Mouse (Mus musculus): ENCODE results near the gene Cgnl1. TPM values are rescaled to one million over a fixed set of nuclear protein-coding genes. Genes with fewer than 3 reads are reported as not detected.

The Cgnl1 gene
- polyA plus RNA-seq, 1 experiment from 2014 or later, result 5.7 TPM

GRCm38 (mm10) chr9:71699087-71699486 lies 72.3 kb downstream of the Cgnl1 start:
- Histone ChIP-seq H3K27ac (no peak overlapping the region), H3K27me3 (ENCODE audit: insufficient read depth, poor library complexity, severe bottlenecking) (no peaks in the 10 kb centered on the region), H3K9me3 (no peaks in the 10 kb centered on the region), H3K4me3 (no peak overlapping the region), H3K4me1 (replicated peaks) (peaks cover 4% of the 10 kb centered on the region; the same call in 1 of the 2 replicates), H3K36me3 (no peaks in the 10 kb centered on the region)
- WGBS, result 90% methylated on average over 5 of the region's 5 CpGs
- no peak for DNase-seq (ENCODE audit: low spot score)

- WGBS, result 85% methylated on average over 3 of the region's 3 CpGs
- Histone ChIP-seq H3K9me3 (no peaks in the 10 kb centered on the region), H3K27ac (no peak overlapping the region), H3K4me1 (replicated peaks) (peaks cover 4% of the 10 kb centered on the region; the same call in 1 of the 2 replicates), H3K27me3 (ENCODE audit: insufficient read depth, poor library complexity, severe bottlenecking) (no peaks in the 10 kb centered on the region), H3K36me3 (no peaks in the 10 kb centered on the region), H3K4me3 (no peak overlapping the region)
- DNase-seq (ENCODE audit: low spot score), result no peak
Measured at GRCm38 (mm10) chr9:71698116-71698515, 73.3 kb downstream of the Cgnl1 start.

- H3K27me3 ChIP-seq (ENCODE audit: insufficient read depth, poor library complexity, severe bottlenecking), result no peaks in the 10 kb centered on the region
- H3K4me3 ChIP-seq, result no peak overlapping the region
- H3K9me3 ChIP-seq, result no peaks in the 10 kb centered on the region
- H3K27ac ChIP-seq, result no peak overlapping the region
- WGBS, result 88% methylated on average over 2 of the region's 2 CpGs
- peaks cover 4% of the 10 kb centered on the region; the same call in 1 of the 2 replicates for H3K4me1 ChIP-seq (replicated peaks)
- DNase-seq (ENCODE audit: low spot score), result no peak
- no peaks in the 10 kb centered on the region for H3K36me3 ChIP-seq
Measured at GRCm38 (mm10) chr9:71697189-71697588, 74.2 kb downstream of the Cgnl1 start.

- H3K27me3 ChIP-seq (ENCODE audit: insufficient read depth, poor library complexity, severe bottlenecking), result no peaks in the 10 kb centered on the region
- 79% methylated on average over 6 of the region's 6 CpGs for WGBS
- DNase-seq (ENCODE audit: low spot score), result no peak
- peaks cover 4% of the 10 kb centered on the region; the same call in 1 of the 2 replicates for H3K4me1 ChIP-seq (replicated peaks)
- no peak overlapping the region for H3K27ac ChIP-seq
- H3K9me3 ChIP-seq, result no peaks in the 10 kb centered on the region
- no peaks in the 10 kb centered on the region for H3K36me3 ChIP-seq
- no peak overlapping the region for H3K4me3 ChIP-seq
Measured at GRCm38 (mm10) chr9:71696762-71697161, 74.6 kb downstream of the Cgnl1 start.

- DNase-seq (ENCODE audit: low spot score), result no peak
- no peak overlapping the region for H3K27ac ChIP-seq
- 89% methylated on average over 3 of the region's 3 CpGs for WGBS
Measured at GRCm38 (mm10) chr9:71695133-71695532, 76.3 kb downstream of the Cgnl1 start.

GRCm38 (mm10) chr9:71694223-71694622 lies 77.2 kb downstream of the Cgnl1 start:
- 47% methylated on average over 4 of the region's 4 CpGs for WGBS
- DNase-seq (ENCODE audit: low spot score), result no peak
- Histone ChIP-seq H3K9me3 (no peaks in the 10 kb centered on the region), H3K4me3 (no peak overlapping the region), H3K27me3 (ENCODE audit: insufficient read depth, poor library complexity, severe bottlenecking) (no peaks in the 10 kb centered on the region), H3K36me3 (no peaks in the 10 kb centered on the region), H3K4me1 (replicated peaks) (peaks cover 4% of the 10 kb centered on the region; the same call in 1 of the 2 replicates), H3K27ac (no peak overlapping the region)

More at GRCm38 (mm10) chr9:71695133-71695532, 76.3 kb downstream of the Cgnl1 start:
- Histone ChIP-seq H3K27me3 (ENCODE audit: insufficient read depth, poor library complexity, severe bottlenecking) (no peaks in the 10 kb centered on the region), H3K4me3 (no peak overlapping the region), H3K9me3 (no peaks in the 10 kb centered on the region), H3K4me1 (replicated peaks) (peaks cover 4% of the 10 kb centered on the region; the same call in 1 of the 2 replicates), H3K36me3 (no peaks in the 10 kb centered on the region)

GRCm38 (mm10) chr9:71693771-71694170 lies 77.6 kb downstream of the Cgnl1 start:
- DNase-seq (ENCODE audit: low spot score), result no peak
- no peak overlapping the region for H3K27ac ChIP-seq
- no peaks in the 10 kb centered on the region for H3K27me3 ChIP-seq (ENCODE audit: insufficient read depth, poor library complexity, severe bottlenecking)
- H3K9me3 ChIP-seq, result no peaks in the 10 kb centered on the region
- peaks cover 4% of the 10 kb centered on the region; the same call in 1 of the 2 replicates for H3K4me1 ChIP-seq (replicated peaks)
- 70% methylated on average over 4 of the region's 4 CpGs for WGBS
- no peak overlapping the region for H3K4me3 ChIP-seq
- no peaks in the 10 kb centered on the region for H3K36me3 ChIP-seq

- WGBS, result 90% methylated on average over 7 of the region's 7 CpGs
- Histone ChIP-seq H3K27me3 (ENCODE audit: insufficient read depth, poor library complexity, severe bottlenecking) (no peaks in the 10 kb centered on the region), H3K27ac (no peak overlapping the region), H3K4me1 (replicated peaks) (peaks cover 4% of the 10 kb centered on the region; the same call in 1 of the 2 replicates), H3K4me3 (no peak overlapping the region), H3K9me3 (no peaks in the 10 kb centered on the region), H3K36me3 (no peaks in the 10 kb centered on the region)
- no peak for DNase-seq (ENCODE audit: low spot score)
Measured at GRCm38 (mm10) chr9:71692165-71692564, 79.2 kb downstream of the Cgnl1 start.

- WGBS, result 81% methylated on average over 2 of the region's 2 CpGs
- Histone ChIP-seq H3K9me3 (no peaks in the 10 kb centered on the region), H3K4me3 (no peak overlapping the region), H3K36me3 (no peaks in the 10 kb centered on the region), H3K27me3 (ENCODE audit: insufficient read depth, poor library complexity, severe bottlenecking) (no peaks in the 10 kb centered on the region), H3K4me1 (replicated peaks) (no peaks in the 10 kb centered on the region), H3K27ac (no peak overlapping the region)
- no peak for DNase-seq (ENCODE audit: low spot score)
Measured at GRCm38 (mm10) chr9:71689369-71690073, 81.9 kb downstream of the Cgnl1 start.

GRCm38 (mm10) chr9:71686463-71686862 lies 84.9 kb downstream of the Cgnl1 start:
- no peaks in the 10 kb centered on the region for H3K9me3 ChIP-seq
- no peak overlapping the region for H3K4me3 ChIP-seq
- no peaks in the 10 kb centered on the region for H3K4me1 ChIP-seq (replicated peaks)
- no peaks in the 10 kb centered on the region for H3K36me3 ChIP-seq
- H3K27me3 ChIP-seq (ENCODE audit: insufficient read depth, poor library complexity, severe bottlenecking), result no peaks in the 10 kb centered on the region
- WGBS, result 91% methylated on average over 8 of the region's 8 CpGs
- H3K27ac ChIP-seq, result no peak overlapping the region
- no peak for DNase-seq (ENCODE audit: low spot score)

GRCm38 (mm10) chr9:71684772-71685171 lies 86.6 kb downstream of the Cgnl1 start:
- Histone ChIP-seq H3K4me1 (replicated peaks) (no peaks in the 10 kb centered on the region), H3K4me3 (no peak overlapping the region), H3K27me3 (ENCODE audit: insufficient read depth, poor library complexity, severe bottlenecking) (no peaks in the 10 kb centered on the region), H3K36me3 (no peaks in the 10 kb centered on the region), H3K9me3 (no peaks in the 10 kb centered on the region), H3K27ac (no peak overlapping the region)
- DNase-seq (ENCODE audit: low spot score), result no peak
- 90% methylated on average over 3 of the region's 3 CpGs for WGBS

GRCm38 (mm10) chr9:71680381-71680780 lies 91.0 kb downstream of the Cgnl1 start:
- H3K9me3 ChIP-seq, result no peaks in the 10 kb centered on the region
- peaks cover 14% of the 10 kb centered on the region for H3K4me1 ChIP-seq (replicated peaks)
- H3K4me3 ChIP-seq, result no peak overlapping the region
- 88% methylated on average over 9 of the region's 9 CpGs for WGBS
- no peaks in the 10 kb centered on the region for H3K36me3 ChIP-seq
- H3K27ac ChIP-seq, result no peak overlapping the region
- DNase-seq (ENCODE audit: low spot score), result no peak
- no peaks in the 10 kb centered on the region for H3K27me3 ChIP-seq (ENCODE audit: insufficient read depth, poor library complexity, severe bottlenecking)

- no peaks in the 10 kb centered on the region for H3K27me3 ChIP-seq (ENCODE audit: insufficient read depth, poor library complexity, severe bottlenecking)
- no peaks in the 10 kb centered on the region for H3K36me3 ChIP-seq
- H3K4me3 ChIP-seq, result no peak overlapping the region
- DNase-seq (ENCODE audit: low spot score), result no peak
- H3K9me3 ChIP-seq, result no peaks in the 10 kb centered on the region
- peaks cover 18% of the 10 kb centered on the region for H3K4me1 ChIP-seq (replicated peaks)
- 77% methylated on average over 11 of the region's 11 CpGs for WGBS
- no peak overlapping the region for H3K27ac ChIP-seq
Measured at GRCm38 (mm10) chr9:71679103-71679815, 92.1 kb downstream of the Cgnl1 start.

All from hindbrain, embryonic 10.5 days (tissue).